Mouse (Mus musculus) stomach, postnatal 0 days (tissue): ENCODE data around the gene Irgm2.

Experiments
- CTCF ChIP-seq: IDR thresholded peaks from 2 replicates; pipeline ENCODE4 v1.5.1; 2016; ENCODE audit warnings: antibody characterized with exemption, low read depth, mild to moderate bottlenecking, moderate library complexity
- EP300 ChIP-seq: optimal IDR thresholded peaks from 2 replicates; pipeline ENCODE3; 2016; ENCODE audit warnings: antibody characterized with exemption

- TF ChIP-seq CTCF (no peak), EP300 (no peak)
These were observed 55.0 kb downstream of the Irgm2 start for GRCm38 (mm10) chr11:58254411-58254810.
